Mouse (Mus musculus) neural tube, embryonic 15.5 days (tissue): ENCODE data around the gene Golph3. TPM values are rescaled to one million over a fixed set of nuclear protein-coding genes. Genes with fewer than 3 reads are reported as not detected.

Experiments
- ATAC-seq: fragments of 200-750 bp; cut with Nextera tagmentation; 2 replicates; pipeline ENCODE4 v1.8.0; 2017; ENCODE audit warnings: mild to moderate bottlenecking, moderate TSS enrichment, moderate library complexity; ENCODE audit not compliant: low FRiP score
- H3K27ac ChIP-seq: fragments of 300-500 bp; sonication (generic); replicated peaks from 2 replicates; pipeline ENCODE4 v1.5.1; 2015; ENCODE audit warnings: mild to moderate bottlenecking, inconsistent platforms
- H3K27me3 ChIP-seq: fragments of 300-500 bp; sonication (generic); replicated peaks from 2 replicates; pipeline ENCODE4 v1.6.1; 2015; ENCODE audit warnings: inconsistent platforms
- H3K36me3 ChIP-seq: fragments of 300-500 bp; sonication (generic); 2 replicates; pipeline ENCODE4 v1.6.1; 2015; ENCODE audit warnings: inconsistent platforms
- H3K4me1 ChIP-seq: fragments of 300-500 bp; sonication (generic); 2 replicates; pipeline ENCODE4 v1.6.1; 2015; ENCODE audit warnings: inconsistent platforms
- H3K4me2 ChIP-seq: fragments of 300-500 bp; sonication (generic); 2 replicates; pipeline ENCODE4 v1.6.1; 2015; ENCODE audit warnings: inconsistent platforms, mild to moderate bottlenecking, moderate library complexity
- H3K4me3 ChIP-seq: fragments of 300-500 bp; sonication (generic); replicated peaks from 2 replicates; pipeline ENCODE4 v1.5.1; 2015; ENCODE audit warnings: mild to moderate bottlenecking, inconsistent platforms
- H3K9ac ChIP-seq: fragments of 300-500 bp; sonication (generic); replicated peaks from 2 replicates; pipeline ENCODE4 v1.6.1; 2015; ENCODE audit warnings: mild to moderate bottlenecking, inconsistent platforms
- H3K9me3 ChIP-seq: fragments of 300-500 bp; sonication (generic); replicated peaks from 2 replicates; pipeline ENCODE4 v1.6.1; 2016; ENCODE audit warnings: inconsistent platforms
- WGBS: fragments of 180-500 bp; shearing (Covaris S2); methylation state at CpG from one replicate; pipeline ENCODE4 v1.1.7; 2015; ENCODE audit warnings: mixed read lengths; 5-methylcytosine and 5-hydroxymethylcytosine counted together
- polyA plus RNA-seq: library from polyadenylated mRNA; unstranded; fragments of >200 nt; fragmentation: Nextera tagmentation; extraction: Ambion mirVana; gene quantifications from 2 replicates; pipeline ENCODE4 v1.2.1, GENCODE M21; 2015

Gene Golph3
- polyA plus RNA-seq, 1 experiment from 2014 or later, result 73.1 TPM

DNA sequence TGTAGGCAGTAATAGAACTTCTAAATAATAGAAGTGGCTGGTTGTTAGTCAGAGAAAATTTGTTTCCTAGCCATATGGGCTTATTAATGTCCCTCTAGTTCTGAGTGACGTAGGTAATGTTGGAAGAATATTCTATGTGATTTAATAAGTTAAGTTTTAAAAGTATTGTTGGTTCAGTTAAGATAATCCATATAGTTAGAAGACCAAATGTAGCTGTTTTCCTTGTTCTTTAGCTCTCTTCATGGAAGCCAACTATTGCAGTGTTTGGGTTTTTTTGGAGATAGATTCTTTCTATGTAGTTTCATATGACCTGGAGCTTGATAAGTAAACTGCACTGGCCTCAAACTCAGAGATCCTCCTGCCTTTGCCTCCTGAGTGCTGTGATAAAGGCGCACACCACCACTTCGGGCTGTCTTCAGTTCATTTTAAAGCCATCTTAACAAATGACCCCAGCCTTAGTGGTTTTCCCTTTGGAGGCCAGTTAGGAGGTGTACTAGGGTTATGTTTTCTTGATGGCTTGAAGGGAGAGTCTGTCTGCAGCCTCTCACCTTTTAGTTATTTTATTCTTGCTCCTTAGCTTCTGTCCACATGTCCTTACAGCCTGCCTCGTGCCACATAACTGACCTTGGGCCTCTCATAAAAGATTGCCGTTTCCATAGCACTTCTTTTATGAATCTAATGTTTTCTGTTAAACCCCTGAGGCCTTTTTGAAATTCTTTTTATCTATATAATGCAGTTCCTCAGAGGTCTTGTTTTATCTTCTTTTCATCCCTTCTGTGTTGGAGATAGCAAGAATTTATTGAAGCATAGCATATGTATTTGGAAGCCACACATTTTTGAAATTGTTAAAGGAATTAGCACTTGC lies 19.5 kb downstream of the Golph3 start:
- Histone ChIP-seq H3K4me3 (no peak overlapping the region), H3K27me3 (no peaks in the 10 kb centered on the region), H3K4me1 (peaks cover 7% of the 10 kb centered on the region), H3K4me2 (no peak overlapping the region), H3K36me3 (peaks cover 4% of the 10 kb centered on the region; the same call in 1 of the 2 replicates), H3K9ac (no peak overlapping the region), H3K27ac (no peak overlapping the region), H3K9me3 (no peaks in the 10 kb centered on the region)
- no peak for ATAC-seq
- WGBS, result 46% methylated on average over 5 of the region's 5 CpGs

GRCm38 (mm10) chr15:12341401-12341758 lies 20.1 kb downstream of the Golph3 start:
- no peak for ATAC-seq
- Histone ChIP-seq H3K4me3 (no peak overlapping the region), H3K27ac (no peak overlapping the region), H3K36me3 (peaks cover 4% of the 10 kb centered on the region; the same call in 1 of the 2 replicates), H3K9ac (no peak overlapping the region), H3K9me3 (no peaks in the 10 kb centered on the region), H3K4me1 (peaks cover 5% of the 10 kb centered on the region), H3K4me2 (no peak overlapping the region), H3K27me3 (no peaks in the 10 kb centered on the region)
- WGBS, result 24% methylated on average over 4 of the region's 4 CpGs

DNA sequence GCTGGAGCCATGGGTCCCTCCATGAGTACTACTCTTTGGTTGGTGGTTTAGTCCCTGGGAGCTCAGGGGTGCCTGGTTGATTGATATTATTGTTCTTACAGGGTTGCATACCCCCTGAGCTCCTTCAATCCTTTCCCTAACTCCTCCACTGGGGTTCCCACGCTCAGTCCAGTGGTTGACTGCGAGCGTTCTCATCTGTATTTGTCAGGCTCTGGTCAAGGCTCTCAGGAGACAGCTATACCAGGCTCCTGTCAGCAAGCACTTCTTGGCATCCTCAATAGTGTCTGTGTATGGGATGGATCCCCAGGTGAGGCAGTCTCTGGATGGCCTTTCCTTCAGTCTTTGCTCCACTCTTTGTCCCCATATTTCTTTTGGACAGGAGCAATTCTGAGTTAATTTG lies 25.7 kb downstream of the Golph3 start:
- H3K9me3 ChIP-seq, result no peaks in the 10 kb centered on the region
- H3K4me1 ChIP-seq, result no peaks in the 10 kb centered on the region
- no peak overlapping the region for H3K4me2 ChIP-seq
- no peak overlapping the region for H3K9ac ChIP-seq
- peaks cover 10% of the 10 kb centered on the region for H3K36me3 ChIP-seq
- no peak overlapping the region for H3K27ac ChIP-seq
- 93% methylated on average over 3 of the region's 3 CpGs for WGBS
- H3K4me3 ChIP-seq, result no peak overlapping the region
- ATAC-seq, result no peak
- H3K27me3 ChIP-seq, result no peaks in the 10 kb centered on the region

DNA sequence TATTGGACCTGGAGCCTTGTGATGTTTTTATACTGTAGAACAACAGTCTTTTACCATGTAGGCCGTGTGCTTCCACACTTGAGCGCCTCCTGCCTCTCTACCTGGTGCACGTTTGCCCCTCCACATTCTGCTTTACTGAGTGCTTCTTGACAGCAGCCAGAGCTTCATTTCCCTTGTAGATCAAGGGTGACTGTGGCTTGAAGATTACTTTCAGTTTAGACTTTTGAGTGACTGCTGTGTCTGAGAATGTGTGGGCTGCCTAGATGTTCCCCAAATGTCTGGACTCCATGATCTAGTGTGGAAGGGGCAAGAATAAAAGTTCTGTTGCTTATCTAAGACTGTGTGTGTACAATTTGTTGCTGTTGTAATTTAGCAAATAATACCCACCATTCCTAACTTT lies 27.7 kb downstream of the Golph3 start:
- ATAC-seq, result no peak
- H3K4me3 ChIP-seq, result no peak overlapping the region
- peaks cover 19% of the 10 kb centered on the region for H3K36me3 ChIP-seq
- no peaks in the 10 kb centered on the region for H3K27me3 ChIP-seq
- H3K4me1 ChIP-seq, result no peaks in the 10 kb centered on the region
- no peak overlapping the region for H3K4me2 ChIP-seq
- no peak overlapping the region for H3K27ac ChIP-seq
- 83% methylated on average over 3 of the region's 3 CpGs for WGBS
- H3K9me3 ChIP-seq, result no peaks in the 10 kb centered on the region
- no peak overlapping the region for H3K9ac ChIP-seq

- Histone ChIP-seq H3K36me3 (peaks cover 22% of the 10 kb centered on the region), H3K4me3 (no peak overlapping the region), H3K4me2 (no peak overlapping the region), H3K27me3 (no peaks in the 10 kb centered on the region), H3K9me3 (no peaks in the 10 kb centered on the region), H3K9ac (no peak overlapping the region), H3K4me1 (no peaks in the 10 kb centered on the region), H3K27ac (no peak overlapping the region)
- ATAC-seq, result no peak
- WGBS, result 87% methylated on average over 5 of the region's 5 CpGs
Observed at GRCm38 (mm10) chr15:12349840-12350239, 28.6 kb downstream of the Golph3 start.

- no peak for ATAC-seq
- Histone ChIP-seq H3K9ac (no peak overlapping the region), H3K27me3 (no peaks in the 10 kb centered on the region), H3K4me2 (no peak overlapping the region), H3K9me3 (no peaks in the 10 kb centered on the region), H3K36me3 (peaks cover 30% of the 10 kb centered on the region), H3K4me1 (no peaks in the 10 kb centered on the region), H3K27ac (no peak overlapping the region), H3K4me3 (no peak overlapping the region)
- 92% methylated on average over 7 of the region's 7 CpGs for WGBS
Observed at GRCm38 (mm10) chr15:12351470-12351869, 30.2 kb downstream of the Golph3 start.

DNA sequence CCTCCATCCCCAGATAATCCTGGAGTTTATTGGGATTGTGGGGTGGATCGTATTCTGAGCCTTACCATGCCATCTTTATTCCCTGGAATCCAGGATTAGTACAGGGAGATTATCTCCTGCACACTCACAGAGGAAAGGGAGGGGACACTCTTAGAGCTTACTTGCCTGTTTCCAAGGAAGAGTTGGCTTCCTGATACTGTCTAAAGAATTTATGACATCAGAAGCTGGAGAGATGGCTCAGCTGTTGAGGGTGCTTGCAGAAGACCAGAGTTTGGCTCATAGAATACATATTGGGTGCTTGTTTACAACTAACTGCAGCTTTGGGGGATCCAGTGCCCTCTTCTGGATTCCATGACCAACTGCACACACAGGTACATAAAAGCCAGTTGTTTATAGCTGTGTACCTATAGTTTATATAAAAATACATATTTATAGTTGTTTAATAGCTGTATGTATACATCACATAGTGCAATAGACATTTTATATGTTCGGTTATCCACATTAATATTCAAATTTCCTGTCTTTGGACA lies 33.1 kb downstream of the Golph3 start:
- Histone ChIP-seq H3K27me3 (no peaks in the 10 kb centered on the region), H3K9me3 (no peaks in the 10 kb centered on the region), H3K4me2 (no peak overlapping the region), H3K36me3 (peaks cover 30% of the 10 kb centered on the region), H3K9ac (no peak overlapping the region), H3K4me1 (no peaks in the 10 kb centered on the region), H3K4me3 (no peak overlapping the region), H3K27ac (no peak overlapping the region)
- WGBS, result 92% methylated on average over 2 of the region's 2 CpGs
- ATAC-seq, result no peak

GRCm38 (mm10) chr15:12355261-12355660 lies 34.0 kb downstream of the Golph3 start:
- WGBS, result 85% methylated on average over 6 of the region's 6 CpGs
- H3K9me3 ChIP-seq, result no peaks in the 10 kb centered on the region
- H3K4me1 ChIP-seq, result no peaks in the 10 kb centered on the region
- ATAC-seq, result no peak
- no peak overlapping the region for H3K9ac ChIP-seq
- H3K4me2 ChIP-seq, result no peak overlapping the region
- peaks cover 24% of the 10 kb centered on the region for H3K36me3 ChIP-seq
- no peak overlapping the region for H3K27ac ChIP-seq
- H3K4me3 ChIP-seq, result no peak overlapping the region
- no peaks in the 10 kb centered on the region for H3K27me3 ChIP-seq

DNA sequence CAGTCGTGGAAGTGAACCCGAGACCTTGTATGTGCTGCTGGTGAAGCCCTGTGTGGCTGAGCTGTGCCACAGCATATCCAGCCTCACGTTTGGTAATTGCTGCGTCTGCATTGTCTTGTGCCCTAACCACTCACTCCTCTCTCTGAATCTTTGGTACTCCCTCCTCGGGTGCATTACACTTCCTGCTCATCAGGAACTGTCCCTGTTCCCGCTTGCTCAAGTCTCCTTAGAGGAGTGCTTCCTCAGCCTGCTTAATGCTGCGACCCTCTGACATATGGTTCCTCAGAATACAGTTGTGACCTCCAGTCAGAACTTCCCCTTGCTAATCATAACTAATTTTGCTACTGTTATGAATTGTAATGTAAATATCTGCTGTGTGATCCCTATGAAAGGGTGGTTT lies 34.7 kb downstream of the Golph3 start:
- Histone ChIP-seq H3K9me3 (no peaks in the 10 kb centered on the region), H3K27me3 (no peaks in the 10 kb centered on the region), H3K4me1 (no peaks in the 10 kb centered on the region), H3K4me3 (no peak overlapping the region), H3K27ac (no peak overlapping the region), H3K4me2 (no peak overlapping the region), H3K9ac (no peak overlapping the region), H3K36me3 (peaks cover 24% of the 10 kb centered on the region)
- 81% methylated on average over 7 of the region's 7 CpGs for WGBS
- ATAC-seq, result no peak

- Histone ChIP-seq H3K27me3 (no peaks in the 10 kb centered on the region), H3K9me3 (no peaks in the 10 kb centered on the region), H3K4me1 (no peaks in the 10 kb centered on the region), H3K4me3 (no peak overlapping the region), H3K27ac (no peak overlapping the region), H3K4me2 (no peak overlapping the region), H3K9ac (no peak overlapping the region), H3K36me3 (peaks cover 21% of the 10 kb centered on the region; the same call in 1 of the 2 replicates)
- ATAC-seq, result no peak
Observed at GRCm38 (mm10) chr15:12357459-12357858, 36.2 kb downstream of the Golph3 start.

DNA sequence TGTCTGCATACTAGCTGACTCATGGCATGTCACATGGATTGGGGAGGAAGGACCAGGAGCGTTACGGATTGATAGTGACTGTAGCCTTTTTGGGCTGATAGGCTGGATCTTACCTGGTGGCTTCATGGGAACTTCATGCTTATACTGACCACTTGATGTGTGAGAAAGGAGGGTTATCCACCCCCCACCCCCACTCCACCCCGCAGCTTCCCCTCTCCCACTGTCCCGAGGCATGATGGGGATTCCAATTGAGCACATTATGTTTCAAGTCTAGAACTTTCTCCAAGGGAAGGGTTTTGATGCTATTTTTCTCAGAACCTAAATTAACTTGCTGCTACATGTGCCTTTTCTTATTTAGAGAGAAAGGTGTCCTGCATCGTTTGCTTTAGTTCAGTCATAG lies 37.1 kb downstream of the Golph3 start:
- no peak for ATAC-seq
- peaks cover 17% of the 10 kb centered on the region; the same call in 1 of the 2 replicates for H3K36me3 ChIP-seq
- no peaks in the 10 kb centered on the region for H3K27me3 ChIP-seq
- 95% methylated on average over 5 of the region's 5 CpGs for WGBS
- H3K9me3 ChIP-seq, result no peaks in the 10 kb centered on the region
- H3K9ac ChIP-seq, result no peak overlapping the region
- no peak overlapping the region for H3K27ac ChIP-seq
- H3K4me1 ChIP-seq, result no peaks in the 10 kb centered on the region
- H3K4me3 ChIP-seq, result no peak overlapping the region
- no peak overlapping the region for H3K4me2 ChIP-seq

DNA sequence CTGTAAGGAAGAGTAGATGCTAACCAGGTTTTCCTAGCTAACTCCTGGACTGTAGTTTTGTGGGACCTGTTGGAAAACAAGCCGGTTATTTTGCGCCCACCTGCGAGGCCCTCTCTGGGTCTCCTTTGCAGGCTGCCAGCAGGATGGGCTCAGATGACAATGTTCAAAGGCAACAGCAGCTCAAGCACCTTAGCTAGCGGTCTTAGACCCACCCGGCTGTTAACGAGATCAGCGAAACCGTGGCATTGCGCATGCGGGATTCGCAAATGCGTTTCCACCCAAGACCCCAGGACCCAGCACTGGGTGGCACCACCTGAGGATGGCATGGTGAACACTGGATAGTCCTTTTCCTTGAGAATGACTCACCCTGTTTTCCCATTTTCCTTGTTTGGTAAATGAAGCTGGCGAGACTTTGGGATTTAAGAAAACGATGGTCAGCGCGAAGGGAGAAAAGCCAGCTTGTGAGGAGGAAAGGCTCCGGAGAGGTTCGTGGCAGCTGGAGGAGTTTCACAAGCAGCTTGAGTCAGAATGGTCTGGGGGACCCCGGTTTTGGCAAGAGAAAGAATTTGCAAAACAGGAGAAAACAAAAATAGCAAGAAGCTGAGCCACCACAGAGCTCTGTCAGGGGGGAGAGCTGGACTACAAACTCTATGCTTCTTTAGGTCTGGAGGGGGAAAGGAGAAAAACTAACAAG lies 39.4 kb downstream of the Golph3 start:
- H3K9me3 ChIP-seq, result no peaks in the 10 kb centered on the region
- no peak overlapping the region for H3K4me2 ChIP-seq
- no peak overlapping the region for H3K4me3 ChIP-seq
- no peak for ATAC-seq
- 79% methylated on average over 19 of the region's 19 CpGs for WGBS
- H3K4me1 ChIP-seq, result peaks cover 6% of the 10 kb centered on the region
- no peak overlapping the region; the same call in none of the 2 replicates for H3K27ac ChIP-seq
- no peak overlapping the region for H3K9ac ChIP-seq
- peaks cover 3% of the 10 kb centered on the region; the same call in 1 of the 2 replicates for H3K36me3 ChIP-seq
- no peaks in the 10 kb centered on the region for H3K27me3 ChIP-seq
